Mouse (Mus musculus): ENCODE data around the gene Arhgef33. TPM values are rescaled to one million over a fixed set of nuclear protein-coding genes. Genes with fewer than 3 reads are reported as not detected.

The Arhgef33 gene
- total and polyA plus RNA-seq, 2 experiments from 2014 or later = 1.8 to 6.2 TPM

DNA sequence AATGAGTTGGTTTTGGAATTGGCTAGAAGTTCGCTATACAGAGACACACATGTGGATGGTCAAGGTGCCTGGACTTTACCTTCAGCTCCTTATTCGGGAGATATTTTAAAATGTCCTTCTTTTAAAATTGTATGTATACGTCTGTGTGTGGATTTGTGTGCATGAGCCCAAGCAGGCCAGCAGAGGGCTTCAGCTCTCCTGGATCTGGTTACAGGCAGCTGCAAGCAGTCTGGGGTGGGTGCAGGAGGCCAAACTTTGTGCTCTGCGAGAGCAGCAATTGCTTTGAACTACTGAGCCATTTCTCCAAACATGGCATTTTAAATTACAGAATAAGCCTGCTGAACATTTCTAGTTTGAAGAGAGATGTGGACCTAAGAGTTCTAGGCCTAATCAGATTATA, 38.1 kb downstream of the Arhgef33 start:
- WGBS = 82% methylated on average over 4 of the region's 4 CpGs
- H3K4me1 ChIP-seq (ENCODE audit: insufficient read depth) = no peaks in the 10 kb centered on the region
- peak; percentile 16 for DNase-seq

DNA sequence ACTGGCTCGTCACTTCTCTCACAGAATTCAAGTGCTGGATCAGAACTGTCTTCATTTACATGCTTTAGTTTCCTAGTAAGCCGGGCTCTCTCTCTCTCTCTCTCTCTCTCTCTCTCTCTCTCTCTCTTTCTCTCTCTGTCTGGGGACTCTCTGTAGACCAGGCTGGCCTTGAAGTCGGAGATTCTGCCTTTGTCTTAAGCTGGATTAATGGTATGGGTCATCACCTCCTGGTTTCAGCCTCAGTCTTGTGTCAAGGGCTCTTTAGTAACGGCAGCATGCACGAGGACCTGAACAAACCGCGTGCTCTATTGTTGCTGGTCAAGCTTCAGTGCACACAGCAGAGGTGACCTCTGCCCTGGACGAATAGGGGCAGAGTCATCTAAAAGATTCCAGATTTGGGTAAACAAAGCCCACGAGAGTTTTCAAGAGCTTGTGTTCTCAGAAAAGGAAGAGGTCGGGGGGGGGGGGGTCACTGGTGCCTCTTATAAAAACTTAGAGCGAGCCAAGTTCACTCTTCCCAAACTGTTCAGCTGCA, 39.5 kb downstream of the Arhgef33 start:
- no peaks in the 10 kb centered on the region for H3K36me3 ChIP-seq (ENCODE audit: insufficient read depth)
- ATAC-seq (no peak), DNase-seq (no peak)
- H3K4me3 ChIP-seq (ENCODE audit: low read depth, low read length) = no peak overlapping the region
- no peaks in the 10 kb centered on the region for H3K4me1 ChIP-seq (ENCODE audit: insufficient read depth)
- H3K27ac ChIP-seq (ENCODE audit: low read depth, low read length) = no peak overlapping the region
- no peak for TF ChIP-seq CTCF (IDR thresholded peaks at IDR 0.05; ENCODE audit: low read depth)
- no peaks in the 10 kb centered on the region for H3K9me3 ChIP-seq (ENCODE audit: low read length)
- H3K4me2 ChIP-seq (ENCODE audit: low read depth) = no peak overlapping the region
- no peak overlapping the region for H3K9ac ChIP-seq
- WGBS = 28% methylated on average over 11 of the region's 11 CpGs
- H3K27me3 ChIP-seq (ENCODE audit: insufficient read depth, low read length) = no peaks in the 10 kb centered on the region

More for the DNA sequence above, 38.1 kb downstream of the Arhgef33 start:
- H3K36me3 ChIP-seq (ENCODE audit: insufficient read depth) = no peaks in the 10 kb centered on the region
- H3K27me3 ChIP-seq (ENCODE audit: insufficient read depth, low read length) = no peaks in the 10 kb centered on the region
- peak; percentile 56; the same call in 1 of the 2 replicates for ATAC-seq
- no peak overlapping the region for H3K4me2 ChIP-seq (ENCODE audit: low read depth)
- H3K9me3 ChIP-seq (ENCODE audit: low read length) = no peaks in the 10 kb centered on the region
- H3K4me3 ChIP-seq (ENCODE audit: low read depth, low read length) = no peak overlapping the region
- peak; percentile 54 for TF ChIP-seq CTCF (IDR thresholded peaks at IDR 0.05; ENCODE audit: low read depth)
- no peak overlapping the region for H3K27ac ChIP-seq (ENCODE audit: low read depth, low read length)
- H3K9ac ChIP-seq = no peak overlapping the region

DNA sequence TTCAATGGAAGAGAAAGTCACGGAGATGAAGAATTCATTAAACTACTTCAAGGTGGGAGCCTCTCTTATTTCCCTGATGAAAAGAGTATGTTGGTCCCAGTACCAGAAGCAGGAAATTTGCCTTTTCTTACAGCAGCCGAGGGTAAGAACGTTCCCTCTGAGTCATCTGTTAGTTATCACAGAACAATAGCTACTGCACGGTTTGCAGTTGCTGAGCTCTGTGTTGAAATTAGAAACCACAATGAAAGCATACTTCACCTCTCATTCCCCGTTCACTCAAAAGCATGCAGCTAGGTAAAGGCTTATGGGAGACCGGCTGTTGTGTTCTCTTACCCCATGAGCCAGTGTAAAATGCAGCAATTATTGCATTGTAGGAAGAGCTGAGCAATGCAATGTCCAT, 40.0 kb downstream of the Arhgef33 start:
- H3K4me3 ChIP-seq (ENCODE audit: low read depth, low read length) = no peak overlapping the region
- ATAC-seq (no peak), DNase-seq (no peak)
- H3K27me3 ChIP-seq (ENCODE audit: insufficient read depth, low read length) = no peaks in the 10 kb centered on the region
- no peaks in the 10 kb centered on the region for H3K4me1 ChIP-seq (ENCODE audit: insufficient read depth)
- H3K9ac ChIP-seq = no peak overlapping the region
- H3K27ac ChIP-seq (ENCODE audit: low read depth, low read length) = no peak overlapping the region
- no peak for TF ChIP-seq CTCF (IDR thresholded peaks at IDR 0.05; ENCODE audit: low read depth)
- no peaks in the 10 kb centered on the region for H3K36me3 ChIP-seq (ENCODE audit: insufficient read depth)
- WGBS = 51% methylated on average over 6 of the region's 6 CpGs
- H3K9me3 ChIP-seq (ENCODE audit: low read length) = no peaks in the 10 kb centered on the region
- H3K4me2 ChIP-seq (ENCODE audit: low read depth) = no peak overlapping the region

DNA sequence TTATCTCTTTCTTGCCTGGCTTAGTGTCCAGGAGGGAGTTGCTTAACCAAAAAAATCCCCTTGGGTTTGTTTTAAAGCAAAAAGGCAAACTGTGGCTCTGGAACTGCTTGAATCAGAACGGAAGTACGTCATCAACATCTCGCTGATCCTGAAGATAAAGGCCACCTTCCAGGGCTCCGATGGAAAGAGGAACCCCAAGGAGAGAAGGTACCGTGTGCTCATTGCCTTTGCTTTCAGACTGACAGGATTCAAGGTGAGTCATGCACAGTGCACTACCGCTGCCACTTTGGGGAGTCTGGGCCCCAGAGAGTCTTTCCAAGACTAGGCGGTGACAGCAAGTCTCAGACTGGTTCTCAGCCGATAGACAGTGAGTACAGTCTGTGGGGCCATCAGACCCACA, 53.0 kb downstream of the Arhgef33 start:
- Histone ChIP-seq H3K4me3 (ENCODE audit: low read depth, low read length) (no peak overlapping the region), H3K9ac (no peak overlapping the region), H3K36me3 (ENCODE audit: insufficient read depth) (no peaks in the 10 kb centered on the region), H3K27me3 (ENCODE audit: insufficient read depth, low read length) (no peaks in the 10 kb centered on the region), H3K27ac (ENCODE audit: low read depth, low read length) (no peak overlapping the region), H3K9me3 (ENCODE audit: low read length) (no peaks in the 10 kb centered on the region), H3K4me2 (ENCODE audit: low read depth) (no peak overlapping the region), H3K4me1 (ENCODE audit: insufficient read depth) (no peaks in the 10 kb centered on the region)
- TF ChIP-seq CTCF (IDR thresholded peaks at IDR 0.05; ENCODE audit: low read depth) = no peak
- DNase-seq (no peak), ATAC-seq (no peak)
- 91% methylated on average over 8 of the region's 8 CpGs for WGBS

DNA sequence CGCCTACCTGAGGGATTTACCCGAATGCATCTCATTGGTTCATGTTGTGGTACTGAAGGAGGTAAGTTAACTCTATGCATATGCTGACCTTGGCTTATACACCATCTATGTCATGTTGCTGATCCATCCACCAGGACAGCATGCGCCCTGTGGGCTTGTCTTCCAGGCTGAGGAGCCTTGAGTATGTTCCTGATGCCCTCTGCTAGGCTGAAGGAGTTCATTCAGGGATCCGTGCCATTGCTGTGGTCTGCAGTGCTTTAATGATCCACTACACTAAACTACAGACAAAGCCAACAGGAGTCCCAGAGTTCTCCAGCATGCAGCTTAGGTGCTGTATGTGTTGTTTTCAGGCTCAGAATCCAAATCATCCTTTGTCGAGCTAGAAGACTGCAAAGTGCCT, 60.1 kb downstream of the Arhgef33 start:
- Histone ChIP-seq H3K4me2 (ENCODE audit: low read depth) (no peak overlapping the region), H3K27ac (ENCODE audit: low read depth, low read length) (no peak overlapping the region), H3K36me3 (ENCODE audit: insufficient read depth) (no peaks in the 10 kb centered on the region), H3K9ac (no peak overlapping the region), H3K27me3 (ENCODE audit: insufficient read depth, low read length) (no peaks in the 10 kb centered on the region), H3K9me3 (ENCODE audit: low read length) (no peaks in the 10 kb centered on the region), H3K4me1 (ENCODE audit: insufficient read depth) (no peaks in the 10 kb centered on the region), H3K4me3 (ENCODE audit: low read depth, low read length) (no peak overlapping the region)
- no peak for TF ChIP-seq CTCF (IDR thresholded peaks at IDR 0.05; ENCODE audit: low read depth)
- WGBS = 93% methylated on average over 5 of the region's 5 CpGs
- no peak for DNase-seq
- ATAC-seq = no peak

DNA sequence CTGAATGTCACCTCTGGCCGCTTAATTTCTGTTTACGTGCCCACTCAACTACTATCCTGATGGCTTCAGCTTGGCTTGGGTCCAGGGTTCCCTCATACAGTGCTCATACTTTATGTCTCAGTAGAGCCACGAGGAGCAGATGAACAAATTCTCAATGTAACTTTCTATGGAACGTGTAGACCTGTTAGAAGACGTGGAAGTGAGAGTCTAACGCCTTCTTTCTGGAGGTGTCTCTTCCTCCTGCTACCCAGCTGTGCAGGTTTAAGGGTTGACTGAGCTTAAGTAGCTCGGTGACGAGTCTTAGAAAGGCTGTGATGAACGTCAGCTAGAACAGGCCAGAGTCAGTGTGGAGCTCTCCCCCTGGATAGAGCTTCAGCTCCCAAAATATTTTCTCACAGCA, 61.4 kb downstream of the Arhgef33 start:
- no peaks in the 10 kb centered on the region for H3K36me3 ChIP-seq (ENCODE audit: insufficient read depth)
- TF ChIP-seq CTCF (IDR thresholded peaks at IDR 0.05; ENCODE audit: low read depth) = no peak
- no peak overlapping the region for H3K9ac ChIP-seq
- DNase-seq (no peak), ATAC-seq (no peak)
- H3K27me3 ChIP-seq (ENCODE audit: insufficient read depth, low read length) = no peaks in the 10 kb centered on the region
- no peak overlapping the region for H3K4me2 ChIP-seq (ENCODE audit: low read depth)
- 76% methylated on average over 9 of the region's 9 CpGs for WGBS
- H3K4me3 ChIP-seq (ENCODE audit: low read depth, low read length) = no peak overlapping the region
- H3K27ac ChIP-seq (ENCODE audit: low read depth, low read length) = no peak overlapping the region
- H3K9me3 ChIP-seq (ENCODE audit: low read length) = no peaks in the 10 kb centered on the region
- H3K4me1 ChIP-seq (ENCODE audit: insufficient read depth) = no peaks in the 10 kb centered on the region; the same call in 1 of the 2 replicates

DNA sequence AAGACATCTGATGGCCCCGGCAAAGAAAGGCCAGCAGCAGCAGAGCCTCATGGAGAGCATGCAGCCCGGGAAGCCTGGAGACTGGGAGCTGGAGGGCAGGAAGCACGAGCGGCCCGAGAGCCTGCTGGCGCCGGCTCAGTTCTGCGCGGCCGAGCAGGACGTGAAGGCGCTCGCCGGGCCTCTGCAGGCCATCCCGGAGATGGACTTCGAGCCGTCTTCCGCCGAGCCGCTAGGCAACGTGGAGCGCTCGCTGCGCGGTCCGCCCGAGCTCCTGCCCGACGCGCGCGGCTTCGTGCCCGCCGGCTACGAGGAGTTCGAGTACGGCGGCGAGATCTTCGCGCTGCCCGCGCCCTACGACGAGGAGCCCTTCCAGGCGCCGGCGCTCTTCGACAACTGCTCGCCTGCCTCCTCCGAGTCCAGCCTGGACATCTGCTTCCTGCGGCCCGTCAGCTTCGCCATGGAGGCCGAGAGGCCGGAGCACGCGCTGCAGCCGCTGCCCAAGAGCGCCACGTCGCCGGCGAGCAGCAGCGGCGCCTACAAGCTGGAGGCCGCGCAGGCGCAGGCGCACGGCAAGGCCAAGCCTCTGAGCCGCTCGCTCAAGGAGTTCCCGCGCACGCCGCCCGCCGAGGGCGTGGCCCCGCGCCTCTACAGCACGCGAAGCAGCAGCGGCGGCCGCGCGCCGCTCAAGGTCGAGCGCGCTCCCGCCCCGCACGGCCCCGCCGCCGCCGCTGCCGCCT, 66.0 kb downstream of the Arhgef33 start, which contains the start of gene Gm10190:
TSS of gene Gm10190 (minus strand) at position 553 of the 737 bp plus-strand sequence.
- no peaks in the 10 kb centered on the region for H3K9me3 ChIP-seq (ENCODE audit: low read length)
- H3K4me1 ChIP-seq (ENCODE audit: insufficient read depth) = peaks cover 4% of the 10 kb centered on the region; the same call in 1 of the 2 replicates
- WGBS = 5% methylated on average over 98 of the region's 102 CpGs
- peak; percentile 96 for DNase-seq
- H3K4me3 ChIP-seq (ENCODE audit: low read depth, low read length) = peak within 1 kb of the TSS; percentile 53
- no peaks in the 10 kb centered on the region for H3K36me3 ChIP-seq (ENCODE audit: insufficient read depth)
- peak; percentile 100 for ATAC-seq
- H3K9ac ChIP-seq = peak within 1 kb of the TSS; percentile 73
- H3K4me2 ChIP-seq (ENCODE audit: low read depth) = peak within 1 kb of the TSS; percentile 74
- peak; percentile 13; the same call in 1 of the 2 replicates for TF ChIP-seq CTCF (IDR thresholded peaks at IDR 0.05; ENCODE audit: low read depth)
- H3K27ac ChIP-seq (ENCODE audit: low read depth, low read length) = peak within 1 kb of the TSS; percentile 86
- no peaks in the 10 kb centered on the region for H3K27me3 ChIP-seq (ENCODE audit: insufficient read depth, low read length)

Measured in forebrain, postnatal 0 days (tissue).